Mouse (Mus musculus) MEL (cell line): ENCODE results near the gene 4931406P16Rik.
A peak's percentile ranks its signal among the peaks of the same experiment; 100 is the strongest.

Source experiments
- CHD2 ChIP-seq: IDR thresholded peaks from 2 replicates; pipeline ENCODE4 v1.6.1; 2011; ENCODE audit warnings: low read length, improper control_type of control experiment
- CTCF ChIP-seq, 3 experiments: IDR thresholded peaks in 2 of 3; conservative IDR thresholded peaks in 1 of 3; 2 replicates each; pipeline ENCODE4 v1.5.1; 2011 to 2012; ENCODE audit warnings: low read length in 3 of 3, low read depth in 2 of 3, mild to moderate bottlenecking in 2 of 3, improper control_type of control experiment in 1 of 3, inconsistent platforms in 1 of 3, mixed read lengths in 1 of 3, moderate library complexity in 1 of 3; ENCODE audit not compliant: control insufficient read depth in 1 of 3, insufficient read depth in 1 of 3, poor library complexity in 1 of 3, severe bottlenecking in 1 of 3
- EP300 ChIP-seq, 2 experiments: IDR thresholded peaks; 2 replicates each; pipeline ENCODE4 v1.6.1; 2011; ENCODE audit warnings: improper control_type of control experiment in 2 of 2, low read length in 2 of 2, low read depth in 1 of 2, mild to moderate bottlenecking in 1 of 2
- HCFC1 ChIP-seq: IDR thresholded peaks from 2 replicates; pipeline ENCODE4 v1.6.1; 2012; ENCODE audit warnings: low read depth, mild to moderate bottlenecking, inconsistent platforms, low read length, improper control_type of control experiment, moderate library complexity
- MAX ChIP-seq: IDR thresholded peaks from 2 replicates; pipeline ENCODE4 v1.6.1; 2011; ENCODE audit warnings: low read length, improper control_type of control experiment
- NELFE ChIP-seq: IDR thresholded peaks from 2 replicates; pipeline ENCODE4 v1.6.1; 2011; ENCODE audit warnings: low read depth, low read length, improper control_type of control experiment
- SIN3A ChIP-seq: IDR thresholded peaks from 2 replicates; pipeline ENCODE4 v1.6.1; 2012; ENCODE audit warnings: low read length, improper control_type of control experiment, inconsistent platforms
- UBTF ChIP-seq: IDR thresholded peaks from 2 replicates; pipeline ENCODE4 v1.6.1; 2012; ENCODE audit warnings: low read depth, mild to moderate bottlenecking, inconsistent platforms, low read length, improper control_type of control experiment, moderate library complexity, borderline replicate concordance; ENCODE audit not compliant: insufficient read depth

DNA sequence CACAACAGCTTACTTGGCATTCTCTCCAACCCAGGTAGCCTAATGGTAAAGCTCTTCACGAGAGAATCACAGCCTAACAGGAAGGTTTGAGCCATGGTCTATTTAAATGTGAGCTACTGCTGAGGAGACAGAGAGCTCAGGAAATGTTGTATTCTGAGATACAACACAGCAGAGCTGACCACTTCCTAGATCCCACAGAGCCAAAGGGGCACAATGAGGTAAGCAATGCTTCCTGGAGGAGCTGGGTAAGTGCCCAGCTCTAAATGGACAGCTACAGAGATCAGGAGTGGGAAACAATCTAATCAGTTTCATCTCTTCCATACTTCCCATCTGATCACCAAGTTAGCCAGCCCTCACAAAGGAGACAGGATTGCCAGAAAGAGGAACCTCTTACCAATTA, 22.1 kb downstream of the 4931406P16Rik start:
- TF ChIP-seq MAX = no peak
- no peak for TF ChIP-seq CTCF (IDR thresholded peaks at IDR 0.05 in 2 of 3, conservative IDR thresholded peaks at IDR 0.05 in 1 of 3; ENCODE audit: control insufficient read depth in 1 of 3, insufficient read depth in 1 of 3, low read depth in 2 of 3, low read length in 3 of 3, poor library complexity in 1 of 3, severe bottlenecking in 1 of 3)
- TF ChIP-seq UBTF = no peak
- peak in 1 of 2 experiments; percentile 34; a peak in 1 of 4 replicates for TF ChIP-seq EP300 (IDR thresholded peaks at IDR 0.05; ENCODE audit: low read depth in 1 of 2, low read length in 2 of 2)
- TF ChIP-seq NELFE = no peak
- TF ChIP-seq HCFC1 = no peak
- TF ChIP-seq SIN3A = no peak
- TF ChIP-seq CHD2 = no peak
